Mouse (Mus musculus) embryonic facial prominence, embryonic 15.5 days (tissue): Measurements from ENCODE around the gene Cabp4. TPM values are rescaled to one million over a fixed set of nuclear protein-coding genes. Genes with fewer than 3 reads are reported as not detected.
"Not testable (repeated sequence)": the region's sequence is repeated elsewhere in the genome, so short reads cannot be mapped to it uniquely, and the experiment has no call there.

ENCODE experiments used
- ATAC-seq: fragments of 200-750 bp; cut with Nextera tagmentation; 2 replicates; pipeline ENCODE4 v1.8.0; 2017; ENCODE audit warnings: low read depth, moderate TSS enrichment; ENCODE audit not compliant: insufficient number of reproducible peaks, low FRiP score, low TSS enrichment
- H3K27ac ChIP-seq: fragments of 300-500 bp; sonication (generic); replicated peaks from 2 replicates; pipeline ENCODE4 v1.5.1; 2015; ENCODE audit warnings: mild to moderate bottlenecking, inconsistent platforms
- H3K27me3 ChIP-seq: fragments of 300-500 bp; sonication (generic); 2 replicates; pipeline ENCODE4 v1.6.1; 2015; ENCODE audit warnings: inconsistent platforms
- H3K36me3 ChIP-seq: fragments of 300-500 bp; sonication (generic); 2 replicates; pipeline ENCODE4 v1.6.1; 2015; ENCODE audit warnings: mild to moderate bottlenecking, inconsistent platforms
- H3K4me1 ChIP-seq: fragments of 300-500 bp; sonication (generic); 2 replicates; pipeline ENCODE4 v1.6.1; 2015; ENCODE audit warnings: inconsistent platforms
- H3K4me2 ChIP-seq: fragments of 300-500 bp; sonication (generic); replicated peaks from 2 replicates; pipeline ENCODE4 v1.6.1; 2015; ENCODE audit warnings: mild to moderate bottlenecking, inconsistent platforms
- H3K4me3 ChIP-seq: fragments of 300-500 bp; sonication (generic); replicated peaks from 2 replicates; pipeline ENCODE4 v1.5.1; 2015; ENCODE audit warnings: mild to moderate bottlenecking, inconsistent platforms
- H3K9ac ChIP-seq: fragments of 300-500 bp; sonication (generic); 2 replicates; pipeline ENCODE4 v1.6.1; 2015; ENCODE audit warnings: inconsistent platforms
- H3K9me3 ChIP-seq: fragments of 300-500 bp; sonication (generic); replicated peaks from 2 replicates; pipeline ENCODE4 v1.6.1; 2016; ENCODE audit warnings: inconsistent platforms
- WGBS: fragments of 180-500 bp; shearing (Covaris S2); methylation state at CpG from one replicate; pipeline ENCODE4 v1.1.7; 2015; 5-methylcytosine and 5-hydroxymethylcytosine counted together
- polyA plus RNA-seq: library from polyadenylated mRNA; unstranded; fragments of >200 nt; fragmentation: Nextera tagmentation; extraction: Ambion mirVana; gene quantifications from 2 replicates; pipeline ENCODE4 v1.2.1, GENCODE M21; 2015

Gene Cabp4
- polyA plus RNA-seq, 1 experiment from 2014 or later = 0.31 TPM

GRCm38 (mm10) chr19:4142416-4143173 lies 1.2 kb downstream of the Cabp4 start:
- H3K36me3 ChIP-seq = no peaks in the 10 kb centered on the region
- H3K27ac ChIP-seq = no peak overlapping the region
- no peak overlapping the region for H3K9ac ChIP-seq
- H3K4me3 ChIP-seq = no peak overlapping the region
- 86% methylated on average over 18 of the region's 18 CpGs for WGBS
- no peaks in the 10 kb centered on the region for H3K4me1 ChIP-seq
- H3K4me2 ChIP-seq = no peak overlapping the region
- ATAC-seq = no peak
- no peaks in the 10 kb centered on the region for H3K27me3 ChIP-seq
- no peaks in the 10 kb centered on the region for H3K9me3 ChIP-seq

- Histone ChIP-seq H3K4me3 (no peak overlapping the region), H3K36me3 (no peaks in the 10 kb centered on the region), H3K4me1 (no peaks in the 10 kb centered on the region), H3K27me3 (no peaks in the 10 kb centered on the region), H3K27ac (no peak overlapping the region), H3K4me2 (no peak overlapping the region), H3K9ac (no peak overlapping the region), H3K9me3 (no peaks in the 10 kb centered on the region)
- no peak for ATAC-seq
- 79% methylated on average over 6 of the region's 6 CpGs for WGBS
These were observed 3.7 kb downstream of the Cabp4 start for GRCm38 (mm10) chr19:4140147-4140546.

GRCm38 (mm10) chr19:4139446-4139845 lies 4.4 kb downstream of the Cabp4 start, which contains the start of gene Gpr152:
Gene Gpr152 (plus strand): TSS chr19:4139787.
- no peak within 1 kb of the TSS for H3K9ac ChIP-seq
- no peaks in the 10 kb centered on the region for H3K4me1 ChIP-seq
- no peak for ATAC-seq
- H3K27me3 ChIP-seq = no peaks in the 10 kb centered on the region
- no peak within 1 kb of the TSS for H3K4me2 ChIP-seq
- 75% methylated on average over 2 of the region's 2 CpGs for WGBS
- no peaks in the 10 kb centered on the region for H3K36me3 ChIP-seq
- H3K27ac ChIP-seq = no peak within 1 kb of the TSS
- H3K9me3 ChIP-seq = no peaks in the 10 kb centered on the region
- H3K4me3 ChIP-seq = no peak within 1 kb of the TSS

GRCm38 (mm10) chr19:4137913-4138312 lies 5.9 kb downstream of the Cabp4 start:
- no peak overlapping the region for H3K9ac ChIP-seq
- H3K9me3 ChIP-seq = no peaks in the 10 kb centered on the region
- no peak overlapping the region for H3K27ac ChIP-seq
- WGBS = 84% methylated on average over 5 of the region's 5 CpGs
- H3K4me2 ChIP-seq = no peak overlapping the region
- peaks cover under 1% of the 10 kb centered on the region; the same call in 1 of the 2 replicates for H3K36me3 ChIP-seq
- H3K27me3 ChIP-seq = no peaks in the 10 kb centered on the region
- no peak for ATAC-seq
- H3K4me1 ChIP-seq = no peaks in the 10 kb centered on the region
- H3K4me3 ChIP-seq = no peak overlapping the region

- Histone ChIP-seq H3K4me3 (no peak overlapping the region), H3K9me3 (no peaks in the 10 kb centered on the region), H3K27ac (no peak overlapping the region), H3K4me1 (no peaks in the 10 kb centered on the region), H3K36me3 (peaks cover 15% of the 10 kb centered on the region), H3K27me3 (no peaks in the 10 kb centered on the region), H3K9ac (no peak overlapping the region), H3K4me2 (no peak overlapping the region)
- ATAC-seq = no peak
- WGBS = 78% methylated on average over 5 of the region's 5 CpGs
These were observed 7.4 kb downstream of the Cabp4 start for GRCm38 (mm10) chr19:4136463-4136862.

- not testable (repeated sequence) for H3K4me1 ChIP-seq, H3K9ac ChIP-seq, H3K27ac ChIP-seq, H3K4me3 ChIP-seq, H3K9me3 ChIP-seq, H3K27me3 ChIP-seq, H3K4me2 ChIP-seq, ATAC-seq
- H3K36me3 ChIP-seq = peaks cover 20% of the 10 kb centered on the region
- 12% methylated on average over 8 of the region's 8 CpGs for WGBS
These were observed 7.9 kb downstream of the Cabp4 start for GRCm38 (mm10) chr19:4135963-4136345.

- not testable (repeated sequence) for H3K4me2 ChIP-seq, H3K4me3 ChIP-seq, H3K27me3 ChIP-seq, H3K9ac ChIP-seq, ATAC-seq, H3K4me1 ChIP-seq, H3K9me3 ChIP-seq, H3K27ac ChIP-seq
- WGBS = 77% methylated on average over 6 of the region's 6 CpGs
- peaks cover 22% of the 10 kb centered on the region for H3K36me3 ChIP-seq
These were observed 8.4 kb downstream of the Cabp4 start for GRCm38 (mm10) chr19:4135229-4135962.

- Histone ChIP-seq H3K4me3 (no peak overlapping the region), H3K9me3 (no peaks in the 10 kb centered on the region), H3K4me2 (no peak overlapping the region), H3K4me1 (no peaks in the 10 kb centered on the region), H3K36me3 (peaks cover 31% of the 10 kb centered on the region), H3K27me3 (no peaks in the 10 kb centered on the region), H3K27ac (no peak overlapping the region), H3K9ac (no peak overlapping the region)
- ATAC-seq = no peak
- WGBS = 84% methylated on average over 4 of the region's 4 CpGs
These were observed 9.5 kb downstream of the Cabp4 start for GRCm38 (mm10) chr19:4134354-4134753.

- Histone ChIP-seq H3K27ac (no peak overlapping the region), H3K27me3 (no peaks in the 10 kb centered on the region), H3K4me3 (no peak overlapping the region), H3K4me2 (no peak overlapping the region), H3K36me3 (peaks cover 44% of the 10 kb centered on the region), H3K9me3 (no peaks in the 10 kb centered on the region), H3K4me1 (peaks cover 10% of the 10 kb centered on the region), H3K9ac (no peak overlapping the region)
- WGBS = 84% methylated on average over 2 of the region's 2 CpGs
- no peak for ATAC-seq
These were observed 12.1 kb downstream of the Cabp4 start for GRCm38 (mm10) chr19:4131768-4132167.

- ATAC-seq = no peak
- Histone ChIP-seq H3K4me1 (peaks cover 15% of the 10 kb centered on the region), H3K9me3 (no peaks in the 10 kb centered on the region), H3K36me3 (peaks cover 44% of the 10 kb centered on the region), H3K27ac (no peak overlapping the region), H3K9ac (no peak overlapping the region), H3K4me3 (no peak overlapping the region), H3K27me3 (no peaks in the 10 kb centered on the region), H3K4me2 (no peak overlapping the region)
- WGBS = 86% methylated on average over 5 of the region's 5 CpGs
These were observed 12.8 kb downstream of the Cabp4 start for GRCm38 (mm10) chr19:4131075-4131474.

- WGBS = 86% methylated on average over 4 of the region's 4 CpGs
- ATAC-seq = no peak
- no peak overlapping the region for H3K9ac ChIP-seq
These were observed 13.7 kb downstream of the Cabp4 start for GRCm38 (mm10) chr19:4130106-4130505.

More at GRCm38 (mm10) chr19:4130106-4130505, 13.7 kb downstream of the Cabp4 start:
- Histone ChIP-seq H3K4me3 (no peak overlapping the region), H3K9me3 (no peaks in the 10 kb centered on the region), H3K4me2 (no peak overlapping the region), H3K27ac (no peak overlapping the region), H3K4me1 (peaks cover 17% of the 10 kb centered on the region), H3K36me3 (peaks cover 44% of the 10 kb centered on the region), H3K27me3 (no peaks in the 10 kb centered on the region)
